Mouse (Mus musculus): ENCODE data around the gene Bcl7c. TPM values are rescaled to one million over a fixed set of nuclear protein-coding genes. Genes with fewer than 3 reads are reported as not detected.

Bcl7c gene
- total RNA-seq, 2 experiments from 2014 or later: 38.6 TPM

- DNase-seq (ENCODE audit: low spot score in 2 of 2): no peak
Observed at GRCm38 (mm10) chr7:127686740-127687449, 21.8 kb downstream of the Bcl7c start.

GRCm38 (mm10) chr7:127685304-127686018 is 23.3 kb downstream of the Bcl7c start:
- DNase-seq (ENCODE audit: low spot score in 2 of 2): no peak

GRCm38 (mm10) chr7:127681888-127682553 is 26.7 kb downstream of the Bcl7c start:
- no peak for DNase-seq (ENCODE audit: low spot score in 2 of 2)

- no peak for DNase-seq (ENCODE audit: low spot score in 2 of 2)
Observed at GRCm38 (mm10) chr7:127680541-127680940, 28.2 kb downstream of the Bcl7c start.

GRCm38 (mm10) chr7:127678811-127679210 is 29.9 kb downstream of the Bcl7c start:
- DNase-seq (ENCODE audit: low spot score in 2 of 2): no peak

GRCm38 (mm10) chr7:127677609-127678008 is 31.1 kb downstream of the Bcl7c start:
- no peak for DNase-seq (ENCODE audit: low spot score in 2 of 2)

- peak; percentile 50 to 56 for DNase-seq (ENCODE audit: low spot score in 2 of 2)
Observed at GRCm38 (mm10) chr7:127677077-127677476, 31.7 kb downstream of the Bcl7c start.

GRCm38 (mm10) chr7:127675391-127675811 is 33.3 kb downstream of the Bcl7c start:
- peak in 1 of 2 experiments; percentile 32 for DNase-seq (ENCODE audit: low spot score in 2 of 2)

GRCm38 (mm10) chr7:127674977-127675376 is 33.8 kb downstream of the Bcl7c start:
- DNase-seq (ENCODE audit: low spot score in 2 of 2): peak; percentile 88 to 91

- DNase-seq (ENCODE audit: low spot score in 2 of 2): no peak
Observed at GRCm38 (mm10) chr7:127672776-127673175, 36.0 kb downstream of the Bcl7c start.

- DNase-seq (ENCODE audit: low spot score in 2 of 2): no peak
Observed at GRCm38 (mm10) chr7:127671880-127672774, 36.6 kb downstream of the Bcl7c start.

GRCm38 (mm10) chr7:127667171-127667570 is 41.6 kb downstream of the Bcl7c start:
- no peak for DNase-seq (ENCODE audit: low spot score in 2 of 2)

GRCm38 (mm10) chr7:127666679-127667078 is 42.1 kb downstream of the Bcl7c start:
- no peak for DNase-seq (ENCODE audit: low spot score in 2 of 2)

- DNase-seq (ENCODE audit: low spot score in 2 of 2): no peak
Observed at GRCm38 (mm10) chr7:127666066-127666654, 42.6 kb downstream of the Bcl7c start.

- no peak for DNase-seq (ENCODE audit: low spot score in 2 of 2)
Observed at GRCm38 (mm10) chr7:127662926-127663325, 45.8 kb downstream of the Bcl7c start.

- DNase-seq (ENCODE audit: low spot score in 2 of 2): no peak
Observed at GRCm38 (mm10) chr7:127661833-127662232, 46.9 kb downstream of the Bcl7c start.

- no peak for DNase-seq (ENCODE audit: low spot score in 2 of 2)
Observed at GRCm38 (mm10) chr7:127660882-127661281, 47.9 kb downstream of the Bcl7c start.

GRCm38 (mm10) chr7:127656946-127657345 is 51.8 kb downstream of the Bcl7c start:
- peak; percentile 75 to 81 for DNase-seq (ENCODE audit: low spot score in 2 of 2)

GRCm38 (mm10) chr7:127654318-127654717 is 54.4 kb downstream of the Bcl7c start:
- DNase-seq (ENCODE audit: low spot score in 2 of 2): no peak

GRCm38 (mm10) chr7:127652050-127652449 is 56.7 kb downstream of the Bcl7c start:
- no peak for DNase-seq (ENCODE audit: low spot score in 2 of 2)

GRCm38 (mm10) chr7:127651624-127652023 is 57.1 kb downstream of the Bcl7c start:
- no peak for DNase-seq (ENCODE audit: low spot score in 2 of 2)

Measured in layer of hippocampus, postnatal 10 days (tissue).